Mouse (Mus musculus) lung, postnatal 36 days (tissue): ENCODE measurements around the gene Cped1.

Experiments
- DNase-seq: peaks from one replicate; pipeline ENCODE4 v3.0.0; 2022; ENCODE audit warnings: mixed read lengths

Cped1 gene

GRCm38 (mm10) chr6:21985732-21986540 is at the start of gene Cped1:
Cped1 (plus strand) TSS chr6:21985916.
- DNase-seq: peak; percentile 75

- DNase-seq: no peak
These were observed 47.6 kb upstream of the Cped1 start for GRCm38 (mm10) chr6:21937981-21938635.

GRCm38 (mm10) chr6:21949226-21949731 is 36.4 kb upstream of the Cped1 start, which contains the start of gene Ing3:
Ing3 (plus strand) TSS chr6:21949571.
- DNase-seq: peak; percentile 99

GRCm38 (mm10) chr6:21949771-21950448 is 35.8 kb upstream of the Cped1 start:
- DNase-seq: peak; percentile 99

GRCm38 (mm10) chr6:21950676-21951075 is 35.0 kb upstream of the Cped1 start:
- no peak for DNase-seq

GRCm38 (mm10) chr6:21955468-21955867 is 30.2 kb upstream of the Cped1 start:
- no peak for DNase-seq

DNA sequence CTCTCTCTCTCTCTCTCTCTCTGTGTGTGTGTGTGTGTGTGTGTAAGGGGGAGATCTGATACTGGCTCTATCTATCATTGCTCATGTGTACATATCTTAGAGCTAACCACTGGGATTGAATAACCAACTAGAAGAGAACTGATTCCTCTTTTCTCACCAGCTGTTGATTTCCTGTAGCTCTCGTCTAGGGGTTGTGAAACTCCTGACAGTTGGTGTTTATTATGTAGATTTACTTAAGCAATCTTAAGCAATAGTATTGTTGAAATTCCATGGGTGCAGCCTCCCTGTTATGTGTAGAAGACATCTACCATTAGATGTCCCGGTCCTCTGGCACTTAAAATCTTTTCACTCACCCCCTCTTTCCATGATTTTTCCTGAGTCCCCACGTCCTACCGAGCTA is 26.8 kb upstream of the Cped1 start:
- DNase-seq: peak; percentile 34

DNA sequence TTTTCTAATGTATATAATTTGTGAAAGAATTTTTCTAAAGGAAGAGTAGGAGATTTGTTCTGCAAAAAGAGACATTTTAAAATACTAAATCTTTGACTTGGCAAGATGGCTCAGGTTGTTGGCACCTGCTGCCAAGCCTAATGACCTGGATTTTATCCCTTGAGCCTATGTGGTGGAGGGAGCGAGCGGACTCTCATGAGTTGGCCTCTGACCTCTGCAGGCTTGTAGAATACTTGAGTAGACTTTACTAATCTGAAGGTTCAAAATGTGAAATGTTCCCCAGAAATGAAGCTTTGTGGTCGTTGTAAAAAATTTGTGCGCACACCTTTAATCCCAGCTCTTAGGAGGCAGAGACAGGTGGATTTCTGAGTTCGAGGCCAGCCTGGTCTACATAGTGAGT is 25.8 kb upstream of the Cped1 start:
- no peak for DNase-seq

- DNase-seq: peak; percentile 30
These were observed 8.2 kb upstream of the Cped1 start for GRCm38 (mm10) chr6:21977532-21977931.

- DNase-seq: no peak
These were observed 4.6 kb upstream of the Cped1 start for GRCm38 (mm10) chr6:21981114-21981513.

GRCm38 (mm10) chr6:21984990-21985731 is 555 bp upstream of the Cped1 start:
- peak; percentile 94 for DNase-seq

DNA sequence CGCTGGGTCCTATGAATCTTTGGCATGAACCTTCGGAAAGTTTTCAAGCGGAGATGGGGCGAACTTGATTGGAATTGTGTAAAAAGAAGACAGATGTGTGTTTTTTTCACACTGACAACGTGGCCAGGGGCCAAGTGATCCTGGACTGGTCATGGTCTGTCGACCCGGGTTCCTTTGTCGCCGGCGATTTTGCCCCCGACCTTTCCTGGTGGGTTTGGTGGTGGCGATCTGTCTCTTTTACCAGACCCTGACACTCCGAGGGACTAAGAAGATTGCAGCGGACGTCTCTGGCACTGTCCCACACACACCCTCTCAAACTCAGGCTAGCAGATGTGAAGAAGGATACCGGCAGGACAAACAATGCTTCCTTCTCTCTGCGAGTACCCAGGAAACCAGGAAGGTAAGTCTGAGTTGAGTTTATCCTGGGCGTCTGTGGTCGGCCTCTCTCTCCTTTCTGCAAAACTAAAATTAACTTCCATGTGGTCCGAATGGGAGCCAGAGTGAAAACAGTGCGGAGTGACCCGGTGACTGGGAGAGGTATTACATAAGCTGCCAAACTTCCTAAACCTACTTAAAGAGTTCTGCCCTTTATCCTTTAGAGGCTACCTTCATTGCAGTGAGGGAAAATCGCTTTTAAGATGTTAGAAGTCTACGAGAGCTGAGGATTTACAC is 1.1 kb downstream of the Cped1 start:
- DNase-seq: peak; percentile 34

- no peak for DNase-seq
These were observed 1.8 kb downstream of the Cped1 start for GRCm38 (mm10) chr6:21987554-21987953.

DNA sequence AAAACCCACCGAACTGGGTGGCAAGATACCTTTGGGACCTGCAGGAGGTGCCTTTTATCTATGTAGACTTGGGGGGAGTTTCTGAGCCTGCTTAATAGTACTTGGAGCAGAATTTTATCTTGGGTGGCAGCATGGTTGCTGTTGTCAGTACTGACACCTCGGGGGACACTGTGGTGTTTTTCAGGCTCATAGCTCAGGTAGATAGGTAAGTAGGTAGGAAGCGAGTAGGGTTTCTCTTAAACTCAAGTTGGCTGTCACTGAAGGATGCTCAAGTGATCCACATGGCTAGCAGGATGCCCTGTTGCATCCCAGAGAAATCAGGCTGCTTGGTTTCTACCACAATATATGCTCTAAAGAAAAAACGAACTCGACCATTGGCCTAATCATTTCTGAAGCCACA is 2.6 kb downstream of the Cped1 start:
- DNase-seq: no peak

DNA sequence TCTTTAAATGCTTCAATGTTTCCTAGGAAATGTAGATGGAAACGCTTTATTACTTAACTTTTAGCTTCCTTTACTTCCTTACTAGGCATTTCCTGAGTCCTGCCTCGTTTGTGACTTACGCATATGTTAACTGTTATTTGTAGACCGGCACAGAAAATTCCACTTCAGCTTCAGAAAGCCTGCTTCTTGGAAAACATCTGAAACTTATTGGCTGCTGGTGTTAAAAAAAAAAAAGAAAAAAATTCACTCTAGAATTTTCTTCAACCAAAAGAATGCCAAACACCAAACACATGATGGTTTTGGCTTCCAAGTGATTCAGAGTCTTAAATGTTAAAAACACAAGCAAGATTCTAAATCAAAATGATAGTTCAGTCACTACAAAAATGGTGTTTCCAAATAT is 3.4 kb downstream of the Cped1 start:
- DNase-seq: no peak

DNA sequence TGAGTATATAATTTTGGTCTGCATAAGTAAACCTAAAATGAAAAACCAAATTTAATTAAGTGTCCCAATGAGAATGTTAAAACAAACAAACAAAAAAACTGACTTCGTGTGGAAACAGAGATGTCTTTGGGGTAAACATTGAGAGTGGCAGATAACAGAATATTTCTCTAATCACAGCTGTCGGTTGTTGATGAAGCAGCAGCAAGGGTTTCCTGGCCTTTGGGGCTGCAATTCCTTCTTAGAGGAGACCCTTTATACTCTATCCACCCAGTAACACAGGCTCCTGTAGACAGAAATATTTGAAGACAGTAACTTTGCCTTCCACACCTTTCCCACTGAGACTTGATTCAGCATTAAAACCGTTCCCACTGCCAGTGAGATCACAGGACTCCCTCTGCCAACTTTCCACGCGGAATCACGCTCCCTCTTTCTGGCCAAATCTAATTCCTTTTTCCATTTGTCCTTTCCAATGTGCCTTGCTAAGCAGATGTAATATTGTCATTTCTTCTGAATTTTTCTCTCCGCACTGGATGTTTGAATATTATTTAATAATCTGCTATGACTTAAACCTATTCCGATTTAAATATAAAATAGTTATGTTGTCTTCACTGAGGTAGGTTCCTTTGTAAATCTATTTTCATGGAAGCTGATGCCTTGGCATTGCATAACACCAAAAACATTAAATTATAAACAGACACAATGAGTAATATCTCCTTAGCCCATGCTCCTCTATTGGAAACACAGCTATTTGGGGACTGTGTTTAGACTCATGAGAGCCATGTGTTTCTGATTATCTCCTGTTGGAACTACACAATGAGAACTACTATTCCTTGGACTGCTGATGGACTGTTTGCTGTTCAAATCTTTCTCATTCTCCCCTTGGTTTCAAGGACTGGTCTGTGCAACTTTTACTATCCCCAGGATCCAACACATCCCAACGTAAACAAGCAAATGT is 4.7 kb downstream of the Cped1 start:
- peak; percentile 12 for DNase-seq

DNA sequence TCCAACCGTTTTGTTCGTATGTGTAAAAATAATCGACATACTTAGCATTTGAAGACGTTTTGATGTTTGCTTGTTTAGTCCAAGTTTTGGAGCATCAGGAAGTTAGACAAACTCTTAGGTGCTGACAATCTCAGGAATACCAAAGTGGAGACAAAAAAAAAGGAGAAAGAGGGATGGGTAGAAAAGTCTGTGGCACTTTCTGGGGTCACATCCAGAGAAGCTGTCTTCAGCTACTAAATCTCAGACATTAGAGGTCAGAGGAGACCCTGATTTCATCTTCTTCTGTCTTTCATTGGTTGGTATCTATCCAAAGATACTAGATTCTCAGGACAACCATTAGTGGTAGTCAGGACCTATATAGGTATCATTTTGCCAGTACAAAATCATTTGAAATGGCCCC is 5.4 kb downstream of the Cped1 start:
- no peak for DNase-seq

DNA sequence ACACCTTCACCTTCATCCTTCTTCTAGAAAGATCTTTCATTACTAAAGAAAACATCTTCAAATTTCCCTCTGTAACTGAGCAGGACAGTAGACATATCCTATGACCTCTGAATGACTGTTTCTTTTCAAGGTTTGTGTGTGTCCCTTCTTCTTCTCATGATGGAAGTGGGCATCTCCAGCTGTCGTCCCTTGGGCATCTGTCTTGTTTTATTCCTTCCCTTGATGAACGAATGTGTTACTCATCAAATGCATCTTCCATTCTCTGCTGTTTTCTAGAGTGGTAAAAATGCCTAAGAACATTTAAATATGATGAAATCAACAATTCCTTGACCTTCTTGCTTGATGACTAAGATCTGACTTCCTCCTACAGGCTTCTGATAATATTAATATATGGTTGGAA is 7.4 kb downstream of the Cped1 start:
- no peak for DNase-seq

GRCm38 (mm10) chr6:21998131-21998530 is 12.4 kb downstream of the Cped1 start:
- DNase-seq: no peak

GRCm38 (mm10) chr6:21999025-21999424 is 13.3 kb downstream of the Cped1 start:
- DNase-seq: no peak

DNA sequence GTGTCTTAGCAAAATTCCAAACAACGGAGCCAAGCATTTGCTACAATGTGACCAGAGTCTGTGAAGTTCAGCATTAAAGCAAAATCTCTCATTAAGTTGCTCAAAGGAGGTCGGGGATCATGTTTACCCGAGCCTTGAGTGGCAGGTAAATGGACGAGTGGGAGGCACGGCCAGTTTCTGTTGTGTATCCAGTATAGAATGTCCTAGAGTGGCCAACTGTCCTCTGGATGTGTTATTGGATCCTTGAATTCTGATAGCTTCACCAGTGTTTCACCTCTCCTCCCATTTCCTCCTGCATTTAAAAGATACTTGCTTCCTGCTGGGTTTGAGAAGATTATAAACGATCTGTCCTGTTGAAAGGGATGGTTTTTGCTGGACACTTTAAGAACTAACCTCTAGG is 14.4 kb downstream of the Cped1 start:
- no peak for DNase-seq
